Mouse (Mus musculus) kidney, postnatal 10 days (tissue): Measurements from ENCODE around the gene Mex3d.
A peak's percentile ranks its signal among the peaks of the same experiment; 100 is the strongest.

Source experiments
- DNase-seq: peaks from one replicate; pipeline ENCODE4 v3.0.0; 2021; ENCODE audit warnings: mixed read lengths

The Mex3d gene

GRCm38 (mm10) chr10:80412656-80413541 lies 25.4 kb upstream of the Mex3d start:
- DNase-seq, result no peak

GRCm38 (mm10) chr10:80407924-80408323 lies 20.5 kb upstream of the Mex3d start:
- DNase-seq, result no peak

- peak; percentile 94 for DNase-seq
These were observed 19.4 kb upstream of the Mex3d start, which contains the start of gene Uqcr11 for GRCm38 (mm10) chr10:80406684-80407501. Gene Uqcr11 (minus strand): TSS chr10:80406830.

- no peak for DNase-seq
These were observed 18.2 kb upstream of the Mex3d start for GRCm38 (mm10) chr10:80405481-80406173.

- peak; percentile 63 for DNase-seq
These were observed 15.7 kb upstream of the Mex3d start for GRCm38 (mm10) chr10:80403044-80403692.

- no peak for DNase-seq
These were observed 13.3 kb upstream of the Mex3d start for GRCm38 (mm10) chr10:80400704-80401161.

- no peak for DNase-seq
These were observed 12.7 kb upstream of the Mex3d start for GRCm38 (mm10) chr10:80399973-80400703.

- peak; percentile 100 for DNase-seq
These were observed 11.9 kb upstream of the Mex3d start, which contains the start of gene Mbd3 for GRCm38 (mm10) chr10:80399191-80399972. Gene Mbd3 (minus strand): TSS chr10:80399550.

GRCm38 (mm10) chr10:80398719-80399190 lies 11.3 kb upstream of the Mex3d start:
- DNase-seq, result peak; percentile 99

- no peak for DNase-seq
These were observed 10.7 kb upstream of the Mex3d start for GRCm38 (mm10) chr10:80398174-80398535.

GRCm38 (mm10) chr10:80397524-80398173 lies 10.2 kb upstream of the Mex3d start:
- no peak for DNase-seq

GRCm38 (mm10) chr10:80396822-80397523 lies 9.5 kb upstream of the Mex3d start:
- no peak for DNase-seq

- DNase-seq, result no peak
These were observed 7.7 kb upstream of the Mex3d start for GRCm38 (mm10) chr10:80395025-80395627.

GRCm38 (mm10) chr10:80392687-80393086 lies 5.2 kb upstream of the Mex3d start:
- peak; percentile 58 for DNase-seq

GRCm38 (mm10) chr10:80390697-80391096 lies 3.2 kb upstream of the Mex3d start:
- no peak for DNase-seq

- no peak for DNase-seq
These were observed 1.8 kb upstream of the Mex3d start for GRCm38 (mm10) chr10:80389185-80389708.

- no peak for DNase-seq
These were observed 1.3 kb upstream of the Mex3d start for GRCm38 (mm10) chr10:80388731-80389130.

GRCm38 (mm10) chr10:80386735-80387471 lies 556 bp downstream of the Mex3d start:
- DNase-seq, result peak; percentile 64
